Mouse (Mus musculus) kidney, adult 18-20 months (tissue): ENCODE measurements at regions not wholly inside any gene's neighbourhood (a gene's known extent, or its start where the extent isn't known, plus 50 kb on each side); places are given as distances from the start of the nearest gene placed in this dataset.

ENCODE experiments used
- DNase-seq: peaks from one replicate; pipeline ENCODE4 v3.0.0; 2021

DNA sequence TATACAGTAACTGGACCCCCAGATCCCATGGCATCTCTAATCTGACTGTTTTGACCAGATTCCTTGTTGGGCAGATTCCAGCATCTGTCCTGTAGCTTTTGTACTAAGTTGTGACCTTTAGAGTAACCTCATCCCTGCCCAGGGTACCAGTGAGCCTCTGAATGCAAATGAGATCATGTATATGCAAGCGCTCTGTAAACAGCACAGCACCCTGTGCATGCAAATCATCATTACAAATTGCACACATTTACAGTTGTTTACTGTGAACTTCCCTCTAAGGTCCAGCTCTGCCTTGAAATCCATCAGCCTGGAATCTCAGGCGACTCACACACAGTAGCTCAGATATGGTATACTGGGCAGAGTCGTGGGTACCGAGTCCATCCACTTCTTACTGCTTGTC is 258.6 kb upstream of the Dusp10 start:
- DNase-seq, result no peak

DNA sequence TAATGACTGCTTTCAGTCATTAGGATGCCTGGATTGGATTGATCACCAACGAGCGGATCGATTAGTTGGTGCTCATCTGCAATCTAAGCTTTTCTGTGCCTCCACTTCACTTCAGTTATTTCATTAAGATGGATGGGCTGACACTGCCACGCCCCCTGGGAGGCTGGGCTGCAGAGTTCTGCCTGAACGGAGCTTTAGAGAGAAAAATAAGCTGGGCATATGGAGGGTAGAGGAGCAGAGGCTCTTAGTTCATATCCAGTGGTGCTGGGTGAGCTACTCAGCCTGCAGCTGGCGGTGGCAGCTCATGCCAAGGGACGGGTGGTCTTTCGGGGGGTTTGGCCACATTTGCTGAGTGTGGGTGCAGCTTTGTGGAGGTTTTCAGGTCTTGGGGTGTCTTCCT is 256.4 kb upstream of the Dusp10 start:
- DNase-seq, result no peak

DNA sequence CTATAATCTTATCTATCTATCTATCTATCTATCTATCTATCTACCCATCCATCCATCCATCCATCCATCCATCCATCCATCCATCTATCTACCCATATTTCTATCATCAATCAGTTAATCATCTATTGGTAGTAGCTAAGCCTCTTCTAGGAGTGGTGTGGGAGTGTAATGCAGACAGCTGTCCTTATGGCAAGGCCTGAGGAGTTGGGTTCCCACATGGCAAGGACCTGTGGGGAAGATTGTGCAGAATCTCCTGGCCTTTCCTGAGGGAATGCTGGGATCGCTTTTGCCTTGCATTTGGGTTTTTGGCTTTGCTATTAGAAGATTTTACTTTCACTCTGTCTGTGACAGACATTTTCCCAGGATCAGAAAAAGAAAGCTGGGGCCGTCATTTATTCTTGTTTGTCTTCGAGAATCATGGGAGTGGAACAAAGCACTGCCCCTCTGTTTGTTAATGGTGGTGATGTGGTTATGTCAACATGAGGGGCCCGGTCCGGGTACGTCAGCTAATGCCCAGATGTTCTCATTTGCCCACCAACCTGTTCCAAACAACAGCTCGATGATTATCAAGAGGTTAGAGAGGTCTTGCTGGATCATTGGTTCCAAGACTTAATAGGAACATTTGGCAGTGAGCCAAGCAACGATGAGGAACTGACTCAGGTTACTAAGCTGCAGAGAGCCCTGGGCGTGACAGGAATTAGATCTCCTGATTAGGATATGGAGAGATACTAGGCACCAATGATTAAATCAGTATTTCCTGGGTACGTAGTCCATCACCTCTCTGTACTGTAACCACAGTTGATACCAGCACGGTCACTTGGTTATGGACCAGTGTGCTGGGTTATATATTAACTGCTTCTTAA is 249.0 kb upstream of the Dusp10 start:
- DNase-seq, result peak; percentile 49

DNA sequence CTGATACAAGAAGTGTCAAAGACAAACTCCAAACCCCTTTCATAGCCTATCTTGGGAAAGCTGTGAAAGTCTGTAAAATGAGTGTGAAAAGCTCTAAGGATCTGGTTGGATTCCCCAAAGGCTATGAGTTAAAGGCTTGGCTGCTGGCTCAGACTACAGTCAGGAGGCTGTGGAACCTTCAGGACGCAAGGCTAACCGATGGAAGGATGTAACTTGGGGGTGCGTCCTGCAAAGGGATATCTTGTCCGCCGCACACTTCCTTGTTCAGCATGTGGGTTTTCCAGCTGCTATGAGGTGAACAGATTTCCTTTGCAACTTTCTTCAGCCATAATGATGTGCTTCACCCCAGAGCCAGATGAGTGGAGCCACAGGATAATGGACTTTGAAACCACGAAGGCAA is 240.3 kb upstream of the Dusp10 start:
- DNase-seq, result no peak

DNA sequence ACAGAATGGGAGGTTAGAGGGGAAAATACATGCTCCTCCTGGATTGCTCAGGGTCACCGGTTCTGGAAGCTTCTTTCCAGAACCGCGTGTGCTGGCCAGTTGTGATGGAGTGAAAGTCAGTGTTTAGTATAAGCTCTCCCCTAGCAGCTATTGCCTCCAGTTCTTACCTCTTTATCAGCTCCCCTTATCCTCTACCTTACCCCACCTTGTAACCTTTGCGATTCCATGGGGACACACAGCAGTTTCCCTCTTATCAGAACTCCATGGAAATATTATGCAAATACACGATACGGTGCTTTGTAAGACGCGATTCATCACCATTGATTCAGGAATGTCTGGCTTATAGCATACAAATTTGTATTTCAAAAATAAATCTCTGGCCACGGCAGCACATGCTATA is 232.9 kb upstream of the Dusp10 start:
- DNase-seq, result no peak

DNA sequence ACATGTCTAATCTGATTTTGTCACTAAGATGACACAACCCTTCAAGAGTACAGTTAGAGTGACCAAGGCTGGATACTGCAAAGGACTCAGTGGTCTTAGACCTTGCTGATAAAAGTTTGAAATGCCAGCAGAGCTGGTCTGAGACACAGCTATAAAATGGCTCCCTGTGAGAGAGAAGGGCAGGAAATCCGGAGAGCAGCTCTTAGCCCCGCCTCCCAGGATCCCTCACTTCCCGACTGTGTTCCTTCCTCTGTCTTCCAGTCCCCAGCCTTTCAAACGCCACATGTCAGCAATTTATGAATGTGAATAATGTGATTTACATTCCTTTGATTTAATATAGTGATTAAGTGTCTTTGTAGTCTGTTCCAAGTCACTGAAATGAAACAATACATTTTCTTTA is 232.3 kb upstream of the Dusp10 start:
- DNase-seq, result no peak

DNA sequence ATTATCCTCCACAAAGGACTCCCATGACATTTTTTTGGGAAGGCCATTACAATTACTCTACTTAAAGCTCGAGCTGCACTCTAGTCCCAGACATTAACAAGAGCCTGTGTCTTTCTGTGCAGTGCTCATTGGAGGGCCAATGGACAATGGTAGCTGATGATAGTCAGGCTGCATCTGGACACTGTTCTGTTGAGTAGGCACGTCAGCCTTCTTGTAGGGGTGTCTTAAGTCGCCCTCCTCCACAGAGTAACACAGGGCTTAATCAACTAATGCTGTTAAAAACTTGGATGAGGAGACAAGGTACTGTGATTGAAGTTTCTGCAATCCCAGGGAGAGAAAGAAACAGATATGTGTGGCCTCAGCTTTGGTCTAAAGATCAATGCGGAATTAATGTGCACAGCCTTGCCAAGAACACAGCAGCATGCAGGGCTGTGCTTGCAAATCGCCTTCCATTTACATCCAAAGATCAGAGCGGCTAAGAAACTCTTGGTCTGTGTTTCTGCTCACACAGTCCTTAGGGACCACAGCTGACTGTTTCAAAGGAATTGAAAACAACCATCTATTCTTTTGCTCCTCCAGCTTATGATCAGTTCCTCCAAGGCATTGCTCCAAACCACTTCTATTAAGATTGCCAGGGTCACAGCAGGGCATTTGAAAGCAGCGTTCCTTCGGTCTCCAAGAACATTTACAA is 229.5 kb upstream of the Dusp10 start:
- no peak for DNase-seq

DNA sequence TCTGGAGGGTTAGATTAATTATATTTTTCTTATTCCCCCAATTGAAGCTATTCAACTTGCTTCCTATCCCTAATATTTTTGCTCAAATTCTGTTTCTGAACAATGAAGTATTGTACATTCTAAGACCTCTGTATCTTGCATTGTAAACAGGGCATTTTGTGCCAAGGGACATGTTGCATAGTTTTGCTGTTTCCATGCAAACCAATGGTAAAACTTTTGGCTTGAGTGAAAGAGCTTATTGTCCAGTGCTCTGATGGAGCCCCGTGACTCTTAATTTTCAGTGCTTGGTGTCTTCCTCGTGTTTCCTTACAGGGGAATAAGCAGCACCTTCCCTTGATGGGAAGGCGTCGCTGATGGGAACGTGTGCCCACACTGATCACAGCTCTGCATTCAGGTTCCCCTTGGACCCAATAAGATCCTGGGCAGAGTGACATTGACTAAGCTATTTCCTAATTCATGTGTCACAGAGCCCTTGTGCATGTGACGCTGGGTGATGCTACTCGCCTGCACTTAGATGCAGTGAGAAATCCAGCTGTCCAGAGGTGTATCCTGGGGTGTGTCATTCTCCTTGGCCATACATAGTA is 220.8 kb upstream of the Dusp10 start:
- DNase-seq, result no peak

DNA sequence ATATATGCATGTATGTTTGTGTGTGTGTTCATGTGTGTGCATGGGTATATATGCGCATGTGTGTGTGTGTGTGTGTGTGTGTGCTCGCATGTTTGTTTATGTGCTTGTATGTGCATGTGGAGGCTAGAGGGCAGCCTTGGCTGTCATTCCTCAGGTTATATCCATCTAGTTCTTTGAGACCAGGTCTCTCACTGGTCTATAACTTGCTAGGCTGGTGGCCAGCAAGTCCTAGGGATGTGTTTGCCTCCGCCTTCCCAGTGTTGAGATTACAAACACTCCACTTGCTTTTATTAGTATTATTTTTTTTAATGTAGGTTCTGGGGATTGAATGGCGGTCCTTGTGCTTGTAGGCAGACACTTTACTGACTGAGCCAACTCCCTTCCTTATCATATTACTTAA is 219.8 kb upstream of the Dusp10 start:
- no peak for DNase-seq

DNA sequence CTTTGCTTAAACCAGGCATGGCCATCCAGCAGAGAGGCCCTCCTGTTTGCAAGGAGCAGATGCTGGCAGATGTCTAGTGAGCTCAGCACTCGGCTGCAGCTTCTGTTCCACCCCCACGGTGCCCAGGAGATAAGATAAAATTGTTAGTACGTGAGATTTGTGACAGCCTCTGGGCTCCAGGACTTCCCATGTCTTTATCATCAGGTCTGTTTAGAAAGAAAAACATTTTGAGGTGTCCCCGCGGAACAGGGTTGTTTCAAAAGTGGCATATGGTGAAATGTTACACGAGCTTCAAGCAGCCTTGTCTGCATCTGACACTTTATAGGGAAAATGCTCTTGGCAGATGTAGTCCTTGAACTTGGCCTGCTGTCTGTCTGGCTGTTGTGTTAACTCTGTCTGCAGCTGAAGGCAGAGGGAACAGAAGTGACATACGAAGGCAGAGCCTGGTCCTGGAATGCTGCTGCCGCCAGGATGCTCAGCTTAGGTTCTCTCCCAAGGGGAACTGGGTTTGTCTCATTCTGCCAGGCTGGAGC is 219.1 kb upstream of the Dusp10 start:
- DNase-seq, result no peak

DNA sequence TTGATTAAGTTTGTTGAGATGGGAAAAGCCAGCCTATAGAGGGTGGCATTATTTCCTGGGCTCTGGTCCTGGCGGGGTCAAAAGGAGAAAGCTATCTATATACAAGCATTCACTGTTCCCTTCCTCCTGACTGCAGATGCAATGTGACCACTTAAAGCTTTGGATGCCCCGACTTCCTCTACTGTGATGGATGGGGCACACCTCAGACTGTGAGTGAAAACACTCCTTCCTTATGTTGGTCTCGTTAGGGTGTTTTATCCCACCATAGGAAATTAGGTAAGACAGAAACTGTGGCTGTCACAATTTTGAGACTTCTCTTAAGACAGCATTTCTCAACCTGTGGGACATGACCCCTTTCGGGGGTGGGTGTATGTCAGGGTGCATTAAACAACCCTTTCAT is 210.8 kb upstream of the Dusp10 start:
- DNase-seq, result no peak

DNA sequence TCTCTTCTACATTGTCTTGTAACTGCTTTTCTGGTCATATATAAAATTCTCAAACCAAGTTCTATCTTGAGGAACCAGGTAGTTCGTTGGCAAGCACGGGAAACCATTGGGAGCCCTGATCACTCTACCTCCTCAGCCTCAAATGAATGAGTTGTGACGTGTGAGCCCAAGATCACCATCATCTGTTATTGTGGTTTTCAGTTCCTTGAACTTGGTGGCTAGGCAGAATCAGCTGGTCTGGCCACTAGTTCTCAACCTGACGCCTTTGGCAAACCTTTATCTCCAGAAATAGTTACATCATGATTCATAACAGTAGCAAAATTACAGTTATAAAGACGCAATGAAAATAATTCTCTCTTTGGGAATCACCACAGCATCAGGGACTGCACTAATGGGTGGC is 209.7 kb upstream of the Dusp10 start:
- no peak for DNase-seq

DNA sequence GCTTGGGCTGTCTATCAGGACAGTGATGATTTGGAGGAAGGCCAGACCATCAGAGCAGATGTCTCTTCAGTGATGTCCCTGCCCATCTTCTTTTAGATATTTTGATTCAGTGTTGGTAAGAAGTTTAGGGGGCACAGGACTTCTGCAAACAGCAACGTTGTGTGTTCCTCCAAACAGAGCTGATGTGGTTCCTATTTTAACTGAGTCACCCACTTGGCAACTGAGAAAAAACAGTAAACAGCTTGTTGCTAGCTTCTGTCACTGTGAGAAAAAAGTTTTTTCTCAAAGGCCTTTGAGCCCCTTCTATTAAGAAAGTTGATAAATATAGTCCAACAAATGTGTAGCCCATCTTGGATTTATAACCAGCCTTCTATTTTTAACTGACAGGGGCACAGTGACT is 209.3 kb upstream of the Dusp10 start:
- no peak for DNase-seq

DNA sequence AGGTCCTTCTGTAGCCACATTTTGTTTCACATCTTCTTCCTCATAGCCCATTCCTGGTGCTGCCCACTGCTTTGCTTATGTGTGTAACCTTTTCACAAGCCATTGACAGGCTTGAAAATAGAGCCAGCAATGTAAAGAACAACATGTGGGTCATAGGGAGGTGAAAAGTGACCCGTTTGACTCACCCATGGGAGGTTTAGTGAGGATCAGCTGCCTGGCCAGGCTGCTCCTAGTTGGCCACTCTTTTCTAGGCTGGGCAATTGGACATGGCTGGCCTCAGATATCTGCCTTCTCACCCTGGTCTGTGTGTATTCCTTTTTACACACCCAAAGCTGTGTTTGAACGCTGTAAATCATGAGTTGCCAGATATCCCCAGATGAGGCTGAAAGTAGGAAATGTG is 208.8 kb upstream of the Dusp10 start:
- no peak for DNase-seq

DNA sequence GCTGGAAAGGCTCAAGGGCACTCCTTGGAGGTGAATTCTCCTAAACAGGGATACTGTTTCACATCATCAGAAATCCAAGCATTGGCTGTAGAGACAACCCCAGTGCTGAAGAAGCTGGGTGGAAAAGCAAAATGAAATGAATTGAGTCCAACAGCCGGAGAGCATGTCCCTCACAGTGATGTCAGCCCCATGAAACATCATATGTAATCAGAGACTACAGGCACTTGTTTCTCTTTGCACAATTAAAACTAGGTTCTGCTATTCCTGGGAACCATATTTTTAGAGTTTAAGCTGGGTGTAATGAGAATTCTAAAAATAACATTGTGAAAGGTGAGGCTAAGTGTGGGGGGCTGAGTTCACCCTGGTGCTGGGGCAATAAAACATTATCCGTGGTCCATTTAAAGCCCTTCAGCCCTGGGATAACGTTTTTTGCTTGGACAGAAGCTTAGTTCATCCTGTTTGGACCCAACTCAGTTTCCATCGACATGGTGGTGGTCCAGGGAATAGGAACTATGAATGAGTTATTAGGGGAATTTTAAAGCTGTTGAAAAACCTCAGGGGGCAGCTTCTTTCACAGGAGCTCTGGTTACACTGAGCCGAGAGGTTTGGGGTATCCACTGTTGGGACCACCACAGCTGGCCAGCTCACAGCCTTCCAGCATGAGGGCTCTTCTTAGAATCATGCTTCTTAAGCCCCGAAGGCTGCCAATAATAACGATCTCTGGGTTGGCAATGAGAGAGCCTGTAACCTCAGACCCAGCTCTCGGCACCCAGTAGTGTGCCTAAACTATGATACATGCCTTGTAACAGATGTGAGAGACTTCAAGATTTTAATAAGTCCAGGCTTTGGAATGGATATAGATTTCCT is 206.0 kb upstream of the Dusp10 start:
- DNase-seq, result no peak

DNA sequence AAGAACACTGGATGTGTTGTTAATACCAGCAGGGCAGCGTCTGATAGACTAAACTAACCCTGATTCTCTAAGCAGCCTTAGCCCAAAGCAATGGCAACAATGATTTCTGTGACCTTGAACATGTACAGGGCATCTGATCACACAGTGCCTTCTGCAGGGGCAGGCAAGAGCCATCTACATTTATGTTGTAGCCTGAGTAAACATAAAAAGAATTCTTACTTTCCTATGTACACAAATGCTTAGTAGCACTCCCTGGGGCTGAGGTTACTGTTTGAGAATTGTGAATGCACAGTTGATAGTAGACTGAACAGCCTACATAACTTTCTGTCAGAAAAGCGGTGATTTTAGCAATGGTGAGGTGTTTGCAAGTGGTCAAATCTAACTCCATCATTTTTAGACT is 204.9 kb upstream of the Dusp10 start:
- no peak for DNase-seq

DNA sequence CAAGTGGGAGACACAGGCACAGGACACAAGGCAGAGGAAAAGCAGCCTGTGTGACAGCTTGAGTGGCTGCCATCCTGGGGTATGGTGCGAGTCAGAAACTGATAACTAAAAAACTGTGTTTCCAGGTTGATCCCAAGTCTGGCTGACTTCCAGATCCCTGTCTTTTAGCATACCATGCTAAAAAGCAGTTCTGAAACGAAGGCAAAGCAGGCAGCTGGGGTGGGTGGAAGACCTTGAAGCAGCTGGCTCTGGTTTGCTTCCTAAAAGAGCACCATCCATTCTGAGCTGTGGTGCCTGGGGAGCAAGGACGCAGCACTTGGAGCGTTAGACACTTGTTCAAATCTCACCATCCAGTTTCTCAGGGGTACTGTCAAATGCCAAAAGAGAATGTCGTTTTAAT is 192.5 kb upstream of the Dusp10 start:
- DNase-seq, result no peak

DNA sequence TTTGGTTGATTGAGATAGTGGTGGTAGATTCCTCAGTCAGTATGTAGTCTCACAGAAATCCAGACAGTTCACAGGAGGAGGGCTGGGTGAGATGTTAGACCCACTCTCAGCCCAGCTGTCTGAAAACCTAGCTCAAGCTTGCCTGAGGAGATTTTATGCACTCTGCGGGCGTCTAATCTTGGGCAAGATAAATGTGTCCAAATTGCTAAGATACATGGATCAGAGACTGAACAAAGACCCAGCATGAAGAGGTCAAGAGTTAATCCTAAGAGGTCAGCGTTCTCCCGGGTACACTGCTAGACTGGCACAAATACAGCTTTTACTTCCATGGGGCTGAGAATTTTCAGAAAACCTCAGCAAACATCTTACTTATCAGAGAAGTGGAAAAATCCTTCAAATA is 186.8 kb upstream of the Dusp10 start:
- DNase-seq, result no peak

DNA sequence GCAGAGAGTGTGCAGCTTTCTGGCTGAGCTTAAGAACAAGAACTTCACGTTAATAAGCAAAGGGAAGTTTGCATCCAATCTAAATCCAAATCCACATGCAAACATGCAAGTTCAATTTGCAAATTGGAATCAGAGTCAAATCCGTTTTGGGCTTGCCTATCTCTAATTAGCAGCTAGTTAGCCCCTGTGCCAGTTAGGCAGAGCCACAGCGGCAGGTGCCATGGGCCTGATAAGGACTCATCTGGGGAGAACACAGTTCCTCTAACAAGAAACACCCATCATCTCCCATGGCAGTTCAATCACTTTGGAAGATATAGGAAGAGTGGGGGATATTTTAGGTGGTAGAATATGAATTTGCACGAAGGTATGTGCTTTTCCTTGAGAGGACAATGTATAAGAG is 168.0 kb upstream of the Dusp10 start:
- DNase-seq, result no peak

DNA sequence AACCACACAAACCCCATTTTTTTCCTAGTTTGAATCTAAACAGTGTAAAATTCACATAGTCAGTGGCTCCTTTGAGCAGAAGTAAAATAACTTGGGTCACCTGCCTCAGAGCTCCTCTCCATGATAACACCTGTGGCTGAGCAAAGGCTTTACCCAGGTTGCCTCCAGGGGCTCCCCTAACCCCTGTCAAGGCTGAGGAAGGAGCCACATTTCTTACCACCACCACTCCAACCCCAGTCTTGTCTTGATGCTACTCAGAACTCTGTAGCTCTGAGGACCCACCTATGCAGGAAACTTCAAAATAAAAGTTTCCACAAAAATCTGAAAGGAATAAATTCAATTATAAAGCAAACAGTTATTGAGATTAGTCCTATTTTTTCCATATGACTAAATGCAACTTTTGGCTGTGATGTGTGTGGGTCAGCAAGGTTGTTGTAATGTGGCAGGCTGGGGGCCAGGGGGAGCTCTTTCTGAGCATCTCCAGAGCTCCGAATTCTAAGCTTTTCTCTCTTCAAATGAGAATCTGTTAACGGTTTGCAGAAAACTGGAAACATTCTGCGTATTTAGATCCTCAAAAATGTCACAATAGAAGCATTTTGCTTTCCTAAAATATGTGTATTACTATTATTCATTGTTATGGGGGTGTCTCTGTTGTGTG is 159.0 kb upstream of the Dusp10 start:
- no peak for DNase-seq

DNA sequence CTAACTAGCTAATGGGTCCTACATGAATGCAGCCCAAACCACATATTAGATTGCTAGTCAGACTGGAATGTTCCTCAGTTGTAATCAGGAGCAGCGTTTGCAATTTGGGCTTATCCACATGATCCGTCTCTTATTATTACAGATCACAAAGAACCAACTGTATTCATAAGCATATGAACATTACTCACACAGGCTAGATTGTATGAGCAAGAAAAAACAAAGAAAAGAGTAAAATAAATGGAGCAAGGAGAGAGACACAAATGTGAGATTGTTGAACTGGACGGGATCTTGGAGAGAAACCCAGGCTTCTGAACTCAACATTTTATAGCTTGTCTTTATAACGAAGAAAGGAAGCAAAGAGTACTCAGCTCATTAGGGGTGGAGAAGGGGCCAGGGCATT is 148.0 kb upstream of the Dusp10 start:
- no peak for DNase-seq

DNA sequence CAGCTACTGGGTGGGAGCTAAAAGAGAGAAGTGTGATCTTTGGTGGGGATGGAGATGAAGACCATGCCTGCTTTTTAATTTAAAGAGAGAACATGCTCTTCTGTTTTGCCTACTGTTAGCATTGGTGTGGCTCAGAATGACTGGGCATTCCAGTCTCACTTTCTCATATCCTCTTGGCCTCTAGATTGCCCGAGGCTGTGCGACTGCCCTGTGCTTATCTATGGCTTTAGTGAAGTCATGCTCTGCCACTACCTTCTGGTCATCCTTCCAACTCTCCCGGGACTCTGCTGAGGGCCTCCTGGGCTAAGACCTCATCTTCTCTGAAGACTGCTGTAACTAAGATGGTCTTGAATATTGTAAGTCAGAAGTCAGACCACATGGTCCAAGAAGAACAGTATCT is 147.5 kb upstream of the Dusp10 start:
- DNase-seq, result no peak

DNA sequence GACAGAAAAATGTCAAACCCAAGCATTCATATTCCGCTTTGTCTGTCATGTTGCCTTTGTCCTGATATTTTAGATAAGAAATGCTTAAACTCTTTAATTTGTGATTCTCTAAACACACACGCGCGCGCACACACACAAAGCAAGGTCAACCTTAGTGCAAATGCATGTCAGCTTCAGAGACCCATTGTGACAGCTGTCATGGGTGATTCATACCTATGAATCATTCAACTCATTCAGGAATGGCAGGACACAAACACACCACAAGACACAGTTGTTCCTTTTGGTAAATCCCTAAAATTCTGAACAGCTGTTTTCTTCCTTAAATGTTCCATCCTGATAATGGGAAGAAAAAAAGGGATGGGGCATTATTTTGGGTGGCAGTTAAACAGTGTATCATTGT is 144.1 kb upstream of the Dusp10 start:
- no peak for DNase-seq
